Mouse (Mus musculus) 3T3-L1 (cell line): ENCODE measurements at regions not wholly inside any gene's neighbourhood (a gene's known extent, or its start where the extent isn't known, plus 50 kb on each side); places are given as distances from the start of the nearest gene placed in this dataset.
A peak's percentile ranks its signal among the peaks of the same experiment; 100 is the strongest.
"Not testable (repeated sequence)": the region's sequence is repeated elsewhere in the genome, so short reads cannot be mapped to it uniquely, and the experiment has no call there.

Experiments used
- DNase-seq: peaks from one replicate; pipeline ENCODE4 v3.0.0-alpha.2; 2015; ENCODE audit warnings: low read depth, low spot score

DNA sequence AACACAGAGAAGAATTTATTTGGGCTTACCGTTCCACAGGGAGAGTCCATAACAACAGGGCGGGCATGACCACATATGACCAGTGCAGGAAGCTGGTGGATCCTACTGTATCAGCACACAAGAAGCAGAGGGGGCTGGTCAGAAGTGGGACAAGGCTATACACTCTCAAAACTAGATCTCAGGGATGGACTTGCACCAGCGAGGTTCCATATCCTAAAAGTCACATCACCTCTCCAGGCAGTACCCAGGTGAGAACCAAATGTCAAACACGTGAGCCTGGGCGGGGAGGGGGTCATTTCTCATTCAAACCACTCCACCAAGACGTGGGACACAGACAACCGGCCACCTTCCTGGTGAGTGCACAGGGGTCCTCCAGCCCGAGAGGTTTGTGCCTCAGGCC is 167.9 kb downstream of the Basp1 start:
- DNase-seq = no peak

DNA sequence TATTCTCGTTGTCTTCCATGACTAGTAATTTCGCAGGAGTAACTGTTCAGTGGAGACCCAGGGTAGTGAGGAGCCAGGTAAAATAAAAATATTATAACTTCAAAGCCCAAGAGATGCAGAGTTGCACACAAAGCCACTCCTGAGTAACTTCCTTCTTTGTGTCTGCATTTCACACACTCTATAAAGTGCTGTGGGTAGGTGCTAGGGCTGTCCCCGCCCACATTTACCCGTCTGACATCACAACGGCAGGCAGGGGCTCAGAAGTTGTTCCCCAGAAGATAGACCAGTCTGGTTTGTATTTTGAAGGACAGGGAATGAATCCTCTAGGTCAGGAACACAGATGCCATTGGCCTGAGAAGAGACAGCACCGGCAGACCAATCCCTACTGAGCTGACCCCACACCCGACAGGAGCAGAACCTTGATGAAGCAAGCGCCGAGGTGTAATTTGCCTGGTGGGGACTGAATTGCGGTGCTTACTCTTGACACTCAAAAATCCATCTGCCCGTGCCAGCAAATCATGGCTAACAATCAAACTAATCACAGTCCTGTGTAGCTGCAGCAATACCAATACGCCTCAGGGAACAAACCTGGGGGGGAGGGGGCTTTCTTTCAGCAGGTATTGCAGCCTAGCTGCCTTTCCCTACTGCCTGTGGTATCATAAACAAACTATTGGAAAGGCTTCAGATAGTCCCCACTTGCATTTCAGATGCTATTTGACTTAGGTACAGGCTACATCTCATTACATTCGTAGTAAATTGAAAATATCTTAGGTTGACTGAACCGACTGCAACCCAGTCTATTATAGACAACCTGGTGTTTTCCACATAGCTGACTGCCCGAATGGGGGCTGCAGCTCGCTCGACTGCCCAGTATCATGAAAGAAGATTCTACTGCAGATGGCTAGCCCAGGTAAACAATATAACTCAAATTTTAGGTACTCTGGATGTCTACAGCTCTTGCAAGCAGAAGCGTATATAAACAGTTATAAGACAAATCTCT is 175.6 kb downstream of the Basp1 start:
- DNase-seq = no peak

DNA sequence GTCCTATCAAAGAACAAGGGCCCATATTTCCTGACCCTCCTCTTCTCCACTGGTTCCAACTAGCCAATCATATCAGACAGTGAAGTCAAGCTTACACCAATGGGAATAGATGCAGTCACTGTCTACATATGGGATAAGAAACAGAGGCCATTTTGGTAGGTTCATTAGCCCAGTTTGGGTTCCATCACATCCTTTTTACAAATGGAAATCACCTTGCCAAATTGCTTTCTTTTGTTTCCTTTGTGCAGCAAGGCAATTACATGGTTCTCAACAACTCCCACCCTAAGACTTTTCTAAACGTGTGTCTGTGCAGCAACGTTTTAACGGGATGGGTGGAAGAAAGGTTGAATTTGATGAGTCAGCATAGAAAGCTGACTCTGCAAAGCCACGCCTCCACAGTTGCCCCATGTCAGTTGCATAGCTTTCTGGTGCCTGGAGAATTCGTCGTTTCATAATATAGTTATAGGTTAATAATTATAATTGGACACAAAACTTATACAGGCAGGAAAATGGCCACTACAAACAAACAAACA is 177.3 kb downstream of the Basp1 start:
- no peak for DNase-seq

DNA sequence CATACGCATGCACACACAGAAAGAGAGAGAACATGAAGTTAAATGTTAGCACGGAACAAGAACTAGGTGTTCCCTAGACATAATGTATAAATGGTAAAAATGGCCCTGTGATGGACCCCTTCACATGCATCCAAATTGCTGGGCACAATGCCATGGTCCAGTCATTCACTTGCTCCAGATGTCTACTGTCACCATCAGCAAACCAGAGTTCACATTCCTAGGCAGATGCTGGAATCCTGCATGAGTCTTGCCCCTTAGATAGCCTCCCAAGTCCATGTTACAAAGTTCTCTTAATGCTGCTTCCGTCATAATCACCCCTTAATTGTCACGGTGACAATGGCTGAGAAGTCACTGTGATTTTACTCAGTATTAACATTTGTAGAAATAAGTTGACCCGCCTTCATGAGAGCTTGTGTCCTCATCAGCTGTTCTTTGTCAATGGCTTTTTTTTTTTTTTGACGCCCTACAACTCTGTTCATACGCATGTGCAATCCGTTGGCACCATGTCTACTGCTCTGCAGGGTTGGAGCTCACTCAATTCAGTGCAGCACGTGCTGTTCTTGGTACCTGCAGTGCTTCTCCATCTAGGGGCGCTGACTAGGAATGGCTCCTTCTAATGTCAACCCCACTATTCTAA is 179.4 kb downstream of the Basp1 start:
- no peak for DNase-seq

DNA sequence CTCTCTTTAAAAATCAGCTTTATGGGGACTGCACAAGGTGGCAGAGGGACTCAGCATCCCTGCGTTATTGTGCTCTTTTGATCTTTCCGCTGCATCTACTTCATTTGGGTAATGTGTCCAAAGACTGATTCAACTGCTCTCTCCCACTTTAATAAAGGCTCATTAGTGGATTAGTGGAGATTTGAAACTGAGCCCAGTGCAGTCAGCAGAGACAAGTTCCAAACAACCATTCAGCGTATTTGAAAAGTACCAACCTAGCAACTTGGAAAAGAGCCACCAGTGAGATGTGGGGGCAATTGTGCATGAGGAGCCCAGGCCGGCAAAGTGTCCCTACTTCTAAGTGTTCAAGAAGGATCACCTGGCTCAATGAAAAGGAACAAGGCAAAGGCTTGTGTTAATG is 183.4 kb downstream of the Basp1 start:
- DNase-seq = no peak

DNA sequence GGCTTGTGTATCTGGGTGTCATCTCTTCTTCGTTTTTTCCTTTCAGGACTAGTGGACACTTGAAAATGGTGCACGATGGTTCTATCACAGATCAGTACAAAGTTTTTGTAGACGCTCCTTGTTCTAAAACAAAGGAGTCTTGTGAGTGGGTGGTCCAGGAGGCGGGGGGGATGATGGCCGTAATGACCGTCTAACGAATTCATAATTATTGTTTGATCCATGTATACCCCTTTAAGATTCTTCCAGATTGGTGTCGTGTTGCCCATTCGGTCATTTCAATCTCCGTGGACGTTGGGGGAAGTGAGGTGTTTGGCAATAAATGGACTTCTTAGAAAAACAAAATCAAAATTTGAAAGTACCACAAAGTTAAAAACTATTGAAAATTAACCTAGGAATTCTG is 183.8 kb downstream of the Basp1 start:
- DNase-seq = no peak

DNA sequence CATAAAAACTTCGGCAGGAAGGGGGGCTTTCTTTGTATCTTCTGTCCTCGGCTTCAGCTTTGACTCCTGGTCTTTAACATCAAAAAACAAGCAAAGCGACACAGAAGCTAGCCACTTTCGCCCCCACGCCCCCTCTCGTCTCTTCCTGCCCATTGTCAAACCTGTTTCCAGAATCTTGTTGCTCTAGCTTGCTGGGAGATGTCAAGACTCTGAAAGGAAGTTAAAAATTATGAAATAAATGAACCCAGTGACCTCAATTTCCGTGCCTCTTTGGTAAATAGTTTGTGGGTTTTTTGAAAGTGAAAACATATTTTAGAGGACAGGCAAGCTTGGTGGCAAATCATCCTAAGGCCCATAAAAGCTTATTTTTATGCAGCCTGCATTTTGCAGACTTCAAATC is 186.1 kb downstream of the Basp1 start:
- no peak for DNase-seq

DNA sequence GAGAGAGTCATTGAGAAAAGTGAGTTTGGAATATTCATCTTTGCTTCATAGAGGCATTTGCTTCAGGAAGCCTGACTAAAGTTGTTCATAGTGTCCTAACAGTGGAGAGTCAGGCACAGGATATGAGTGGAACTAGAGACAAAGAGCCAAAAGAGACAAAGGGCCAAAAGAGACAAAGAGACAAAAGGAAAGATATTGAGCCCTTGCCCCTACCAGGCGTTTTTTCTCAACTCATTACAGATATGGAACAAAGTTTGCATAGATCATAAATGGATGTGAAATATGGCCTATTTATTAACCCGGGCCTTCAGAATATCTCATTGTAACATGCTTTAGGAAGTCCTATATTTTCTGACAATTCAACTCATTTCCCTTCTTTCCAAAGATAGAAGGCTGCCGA is 187.6 kb downstream of the Basp1 start:
- no peak for DNase-seq

DNA sequence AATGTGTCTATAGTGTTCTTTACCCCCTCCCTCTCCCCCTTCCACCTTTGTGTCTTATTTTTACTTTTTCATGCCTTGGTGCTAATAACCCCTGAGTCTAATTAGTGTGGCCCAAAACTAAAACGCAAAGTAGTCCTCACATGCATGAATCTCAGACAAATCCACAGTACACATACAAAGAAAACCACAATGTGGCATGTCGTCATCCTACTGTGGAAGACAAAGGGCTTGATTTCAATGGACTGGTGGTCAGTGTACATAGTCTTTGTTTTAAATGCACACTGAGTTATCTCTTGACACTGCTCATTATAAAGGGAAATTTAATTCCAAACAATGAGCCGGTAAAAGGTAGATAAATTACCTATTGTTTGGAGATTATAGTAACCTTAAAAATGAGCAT is 188.1 kb downstream of the Basp1 start:
- no peak for DNase-seq

DNA sequence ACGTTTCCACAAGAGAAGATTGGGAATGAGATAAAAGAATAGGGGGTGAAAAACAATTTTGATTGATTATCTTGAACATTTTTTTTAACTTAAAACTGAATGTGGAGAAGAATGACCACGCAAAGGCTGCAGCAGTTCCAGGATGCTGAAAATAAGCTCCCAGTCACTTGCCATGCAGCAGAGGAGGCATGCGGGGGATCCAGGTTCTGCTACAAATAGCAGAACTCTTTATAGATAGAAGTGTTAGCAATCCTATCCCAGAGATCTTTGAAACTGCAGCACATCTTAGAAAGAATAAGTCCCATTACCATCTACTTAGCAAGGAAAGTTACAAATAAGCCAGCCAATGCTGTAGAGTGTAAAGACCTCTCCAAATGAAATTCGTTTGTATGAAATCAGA is 191.8 kb downstream of the Basp1 start:
- DNase-seq = no peak

DNA sequence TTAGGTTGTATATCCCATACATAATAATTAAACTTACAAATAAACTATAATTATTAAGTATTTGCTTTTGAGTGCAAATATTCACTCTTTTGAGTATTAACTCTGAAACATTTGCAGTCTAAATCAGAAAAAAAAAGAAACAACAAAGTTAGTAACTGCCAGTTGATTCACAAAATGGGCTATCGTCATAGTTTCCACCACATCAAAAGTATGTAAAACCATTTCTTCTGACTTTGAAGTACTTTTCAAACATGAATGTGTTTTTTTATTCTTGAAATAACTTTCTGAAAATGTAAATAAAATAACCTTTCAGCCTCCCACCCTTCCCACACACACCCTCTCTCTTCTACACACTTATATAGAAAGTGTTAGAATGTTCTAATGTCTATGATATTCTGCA is 197.2 kb downstream of the Basp1 start:
- DNase-seq = no peak

DNA sequence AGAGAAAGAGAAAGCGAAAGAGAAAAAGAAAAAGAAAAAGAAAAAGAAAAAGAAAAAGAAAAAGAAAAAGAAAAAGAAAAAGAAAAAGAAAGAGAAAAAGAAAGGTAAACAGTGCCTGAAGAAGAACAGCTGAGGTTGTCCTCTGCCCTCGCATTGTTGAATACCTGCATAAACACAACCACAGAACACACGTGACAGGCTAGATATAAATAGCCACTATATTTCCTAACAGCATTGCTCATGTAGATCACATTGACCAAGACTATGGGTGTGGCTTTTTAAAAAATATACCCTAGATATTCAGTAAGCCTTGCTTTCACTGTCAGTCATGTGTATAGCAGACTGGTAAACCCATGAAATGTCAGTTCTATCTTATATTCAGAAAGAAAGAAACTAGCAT is 211.5 kb downstream of the Basp1 start:
- no peak for DNase-seq

DNA sequence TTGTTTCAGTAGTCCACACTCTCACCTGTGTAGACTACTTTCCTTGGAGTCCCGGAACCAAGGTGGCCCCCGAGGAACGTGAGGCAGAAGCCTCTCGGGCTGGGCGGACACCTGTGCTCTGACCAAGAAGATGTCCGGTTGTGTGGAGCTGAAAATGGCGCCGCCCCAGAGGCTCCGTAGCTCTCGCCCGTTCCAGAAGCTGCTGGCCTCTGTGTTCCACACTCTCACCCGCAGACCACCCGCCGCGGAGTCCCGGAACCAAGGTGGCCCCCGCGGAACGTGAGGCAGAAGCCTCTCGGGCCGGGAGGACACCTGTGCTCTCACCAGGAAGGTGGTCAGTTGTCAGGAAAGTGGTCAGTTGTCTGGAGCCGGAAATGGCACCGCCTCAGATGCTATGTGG is 213.3 kb downstream of the Basp1 start:
- DNase-seq = not testable (repeated sequence)

DNA sequence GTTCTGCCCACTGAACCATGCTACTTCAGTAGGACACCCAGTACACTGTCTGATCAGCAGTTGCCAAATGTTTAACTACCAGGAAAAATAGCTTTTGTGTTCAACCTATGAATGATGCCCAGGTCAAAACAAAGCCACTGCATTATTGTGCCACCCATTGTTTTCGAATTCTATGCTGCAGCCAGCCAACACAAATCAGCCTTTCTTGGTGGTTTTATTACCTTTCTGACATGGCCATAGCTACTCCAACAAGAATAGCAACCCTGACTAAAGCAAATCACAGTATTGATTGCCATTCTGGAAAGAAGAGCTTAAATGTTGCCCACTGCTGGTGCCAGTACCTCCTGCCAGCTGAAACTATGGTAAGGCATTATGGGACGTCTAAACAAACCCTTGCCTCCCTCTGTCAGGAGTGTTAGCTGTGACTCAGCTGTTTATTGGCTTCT is 225.7 kb downstream of the Basp1 start:
- DNase-seq = peak; percentile 5

DNA sequence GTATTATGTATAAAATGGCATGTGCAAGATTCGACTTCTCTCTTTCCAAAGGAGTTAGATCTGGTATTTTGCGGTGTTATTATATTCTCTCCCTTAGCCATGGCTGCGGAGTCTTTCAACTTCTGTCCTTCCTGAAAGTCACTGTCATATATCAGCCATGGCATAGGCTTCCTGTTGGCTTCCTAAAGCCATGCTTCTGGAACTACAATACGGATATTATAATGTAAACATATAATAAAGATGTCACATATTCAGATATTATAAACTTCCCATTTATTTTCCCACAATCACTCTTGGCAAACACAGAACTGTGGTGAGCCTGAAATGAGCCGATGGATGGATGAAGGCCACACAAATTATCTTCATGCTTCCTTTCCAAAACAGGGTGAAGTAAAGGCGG is 240.8 kb downstream of the Basp1 start:
- no peak for DNase-seq

DNA sequence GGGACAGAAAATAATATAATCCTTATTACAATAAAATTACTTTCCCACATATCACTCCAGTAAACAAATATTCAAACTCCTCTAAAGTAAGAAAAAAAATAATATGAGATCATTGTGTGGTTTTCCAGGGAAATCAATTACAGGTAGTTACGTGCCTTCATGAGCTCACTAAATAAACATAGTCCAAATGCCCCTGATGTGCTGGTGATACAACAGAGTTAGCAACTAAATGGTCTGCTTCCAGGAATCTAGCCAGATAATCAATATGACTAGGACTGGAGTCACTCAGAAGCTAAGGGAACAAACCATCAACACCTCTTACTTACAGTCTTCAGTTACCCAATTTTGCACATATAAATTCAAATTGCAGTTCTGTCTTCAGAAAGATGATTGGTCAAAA is 267.2 kb downstream of the Basp1 start:
- no peak for DNase-seq

DNA sequence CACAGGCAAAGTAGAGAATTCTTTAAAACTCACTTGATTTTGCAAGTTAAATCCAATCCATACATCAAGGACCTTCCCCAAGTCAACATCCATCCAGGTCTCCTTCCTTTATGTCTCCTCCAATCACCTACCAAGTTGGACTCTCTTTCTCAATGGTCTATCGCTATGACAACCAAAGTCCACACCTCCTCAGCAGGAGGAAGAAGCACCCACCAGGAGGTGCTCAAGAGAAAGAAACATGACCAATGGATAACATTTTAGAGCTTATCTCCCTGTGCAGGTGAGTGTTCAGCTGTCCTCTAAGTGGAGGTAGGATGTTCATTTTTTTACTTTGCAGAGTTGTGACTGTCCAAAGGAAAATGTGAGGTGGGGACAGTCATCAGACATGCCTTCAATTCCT is 269.3 kb downstream of the Basp1 start:
- DNase-seq = peak; percentile 39

DNA sequence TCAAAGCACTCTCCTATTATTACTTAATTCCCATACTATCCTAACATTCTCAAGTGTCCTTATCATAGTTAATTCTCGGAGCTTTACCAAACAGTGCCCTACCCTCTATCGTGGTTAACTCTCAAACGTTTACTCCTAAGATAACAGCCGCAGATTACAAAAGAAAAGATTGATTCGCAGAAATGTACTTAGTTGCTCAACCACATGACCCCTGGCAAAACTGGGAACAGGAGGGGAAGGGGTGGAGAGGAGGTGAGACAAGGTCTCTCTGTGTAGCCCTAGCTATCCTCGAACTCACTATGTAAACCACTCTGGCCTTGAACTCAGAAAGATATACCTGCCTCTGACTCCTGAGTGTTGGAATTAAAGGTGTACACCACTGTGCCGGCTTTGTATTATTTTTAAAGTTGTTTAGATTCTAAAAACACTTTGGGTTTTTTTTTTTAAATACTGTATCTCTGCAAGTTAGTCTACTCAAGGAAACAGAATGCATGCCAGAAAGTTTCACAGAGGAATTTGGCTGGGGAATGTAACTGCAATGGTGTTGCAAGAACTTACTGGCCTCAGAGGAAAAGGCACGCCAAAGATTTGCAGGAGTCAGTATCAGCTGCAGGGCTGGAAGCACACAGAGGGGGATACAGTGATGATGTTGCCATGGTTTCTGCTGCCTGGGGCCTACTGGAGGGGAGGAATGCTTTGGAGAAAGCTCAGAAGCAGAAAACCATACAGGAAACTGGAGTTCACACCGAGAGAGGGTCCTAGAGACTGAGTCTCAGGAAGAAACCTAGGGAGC is 273.0 kb downstream of the Basp1 start:
- peak; percentile 43 for DNase-seq

DNA sequence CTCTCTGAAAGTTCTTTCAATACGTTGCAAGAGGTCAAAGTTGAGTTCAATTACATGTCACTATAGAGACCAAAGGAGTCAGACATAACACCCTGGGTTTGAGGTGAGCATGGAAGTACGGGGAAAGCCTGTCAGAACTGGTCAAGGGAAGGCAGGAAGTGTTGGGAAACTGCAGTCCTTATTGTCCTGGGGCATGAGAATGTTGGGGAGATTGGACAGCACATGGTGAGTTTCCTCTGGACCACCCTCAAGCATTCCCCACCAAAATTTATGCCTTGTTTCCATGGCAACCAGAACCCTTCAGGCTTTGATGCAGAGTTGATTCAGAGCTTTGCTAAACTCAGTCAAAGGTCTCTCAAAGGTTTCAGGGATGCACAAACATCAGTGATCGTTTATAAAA is 276.5 kb downstream of the Basp1 start:
- no peak for DNase-seq

DNA sequence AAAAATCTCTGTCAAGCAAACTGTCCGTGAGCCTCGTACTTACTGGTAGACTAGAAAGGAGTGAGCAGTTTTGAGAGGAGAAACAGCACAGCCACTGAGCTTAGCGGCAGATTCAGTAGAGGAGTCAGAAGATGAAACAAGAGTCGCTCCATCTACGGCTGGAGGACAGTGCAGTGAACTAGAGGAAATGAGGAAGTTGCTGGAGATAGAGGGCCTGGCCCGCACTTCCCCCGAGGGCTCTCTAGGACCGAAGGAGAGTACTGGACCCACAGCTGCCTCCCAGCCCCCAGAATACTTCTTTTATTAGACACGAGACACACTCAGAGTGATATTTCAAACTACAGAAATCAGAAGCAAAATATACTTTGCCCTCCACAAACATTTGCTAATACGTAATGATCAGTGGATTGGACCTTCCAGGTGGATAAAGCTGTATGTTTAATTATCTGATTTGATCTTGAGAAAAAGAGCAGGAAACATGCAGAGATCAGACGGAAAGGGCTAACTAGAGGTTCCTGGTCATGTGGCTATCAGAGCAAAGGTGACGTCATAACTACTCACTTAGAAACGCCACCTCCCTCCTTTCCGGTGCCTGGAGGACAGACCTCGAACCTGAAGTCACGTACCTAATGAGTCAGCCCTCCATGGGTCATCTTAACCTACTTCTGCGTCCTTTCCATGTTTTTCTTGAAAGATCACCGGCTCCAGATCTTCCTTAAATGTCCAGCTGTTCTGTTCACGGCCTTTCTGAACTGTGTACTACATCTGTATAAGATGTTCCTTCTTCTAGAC is 277.9 kb downstream of the Basp1 start:
- no peak for DNase-seq

DNA sequence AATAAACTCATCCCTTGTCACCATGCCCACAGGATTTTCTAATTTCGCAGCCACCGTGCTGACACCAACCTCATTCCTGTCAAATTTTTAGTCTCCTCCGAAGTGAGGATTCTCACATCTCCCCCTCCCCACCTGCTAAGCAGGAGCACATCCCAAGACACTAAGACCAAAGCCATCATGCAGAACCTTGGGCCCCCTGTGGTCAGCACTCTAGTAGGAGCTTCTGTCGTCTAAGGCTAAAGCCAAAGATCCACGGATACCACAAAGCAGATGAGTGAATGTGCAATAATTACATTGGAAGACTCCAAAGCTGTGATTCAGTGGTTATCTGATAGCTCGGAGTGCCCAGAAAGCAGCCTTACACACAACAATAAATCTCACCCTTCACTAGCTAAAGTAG is 283.5 kb downstream of the Basp1 start:
- DNase-seq = no peak
